Mouse (Mus musculus) activated CD4-positive, CD25-positive, alpha-beta regulatory T cell, adult 4 months (primary cell): ENCODE data around the gene Hsfy2. TPM values are rescaled to one million over a fixed set of nuclear protein-coding genes. Genes with fewer than 3 reads are reported as not detected.

Experiments used
- ATAC-seq: one replicate; pipeline ENCODE4 v1.8.0; 2017
- polyA plus RNA-seq, 2 experiments: library from polyadenylated mRNA; unstranded; fragments of 100-300 nt; shearing (Covaris generic); gene quantifications; one replicate each; pipeline ENCODE4 v1.2.1; 2017

The Hsfy2 gene
- not detected for polyA plus RNA-seq

GRCm38 (mm10) chr1:56637335-56637734 lies at the start of gene Hsfy2:
TSS of gene Hsfy2 (minus strand) at chr1:56637435.
- no peak for ATAC-seq

GRCm38 (mm10) chr1:56685053-56685557 lies 47.9 kb upstream of the Hsfy2 start:
- ATAC-seq, result no peak

GRCm38 (mm10) chr1:56684512-56684911 lies 47.3 kb upstream of the Hsfy2 start:
- no peak for ATAC-seq

GRCm38 (mm10) chr1:56681258-56681657 lies 44.0 kb upstream of the Hsfy2 start:
- no peak for ATAC-seq

GRCm38 (mm10) chr1:56675253-56675652 lies 38.0 kb upstream of the Hsfy2 start:
- ATAC-seq, result no peak

- no peak for ATAC-seq
Measured at GRCm38 (mm10) chr1:56674601-56675000, 37.4 kb upstream of the Hsfy2 start.

GRCm38 (mm10) chr1:56671241-56671945 lies 34.2 kb upstream of the Hsfy2 start:
- no peak for ATAC-seq

- no peak for ATAC-seq
Measured at GRCm38 (mm10) chr1:56670509-56670908, 33.3 kb upstream of the Hsfy2 start.

GRCm38 (mm10) chr1:56664606-56665005 lies 27.4 kb upstream of the Hsfy2 start:
- no peak for ATAC-seq

GRCm38 (mm10) chr1:56626824-56627223 lies 10.4 kb downstream of the Hsfy2 start:
- ATAC-seq, result no peak

GRCm38 (mm10) chr1:56624304-56624703 lies 12.9 kb downstream of the Hsfy2 start:
- no peak for ATAC-seq

GRCm38 (mm10) chr1:56612384-56612783 lies 24.9 kb downstream of the Hsfy2 start:
- no peak for ATAC-seq
